Mouse (Mus musculus): ENCODE measurements at regions not wholly inside any gene's neighbourhood (a gene's known extent, or its start where the extent isn't known, plus 50 kb on each side); places are given as distances from the start of the nearest gene placed in this dataset.

- H3K27ac ChIP-seq (ENCODE audit: insufficient read depth, low read depth, low read length): no peak overlapping the region
- WGBS: 85% methylated on average over 1 of the region's 1 CpGs
- no peaks in the 10 kb centered on the region for H3K36me3 ChIP-seq (ENCODE audit: control insufficient read depth, insufficient read depth, low read length)
- TF ChIP-seq CTCF (conservative IDR thresholded peaks at IDR 0.05; ENCODE audit: insufficient read depth, insufficient read length, low read depth, low read length): no peak
- TF ChIP-seq POLR2A (IDR thresholded peaks at IDR 0.05; ENCODE audit: low read depth, low read length): no peak
- no peaks in the 10 kb centered on the region for H3K4me1 ChIP-seq (ENCODE audit: control insufficient read depth, insufficient read depth, low read length)
- H3K4me3 ChIP-seq (ENCODE audit: insufficient read depth, low read depth, low read length): no peak overlapping the region
- no peaks in the 10 kb centered on the region for H3K27me3 ChIP-seq (replicated peaks; ENCODE audit: control insufficient read depth, insufficient read depth, low read length)
- no peak for DNase-seq
These were observed 96.3 kb upstream of the Cyyr1 start for GRCm38 (mm10) chr16:85649516-85649915.

- Histone ChIP-seq H3K27me3 (replicated peaks; ENCODE audit: control insufficient read depth, insufficient read depth, low read length) (no peaks in the 10 kb centered on the region), H3K4me3 (ENCODE audit: insufficient read depth, low read depth, low read length) (no peak overlapping the region), H3K27ac (ENCODE audit: insufficient read depth, low read depth, low read length) (no peak overlapping the region), H3K4me1 (ENCODE audit: control insufficient read depth, insufficient read depth, low read length) (no peaks in the 10 kb centered on the region), H3K36me3 (ENCODE audit: control insufficient read depth, insufficient read depth, low read length) (no peaks in the 10 kb centered on the region)
- 85% methylated on average over 4 of the region's 4 CpGs for WGBS
- TF ChIP-seq POLR2A (IDR thresholded peaks at IDR 0.05; ENCODE audit: low read depth, low read length): no peak
- TF ChIP-seq CTCF (conservative IDR thresholded peaks at IDR 0.05; ENCODE audit: insufficient read depth, insufficient read length, low read depth, low read length): no peak
- DNase-seq: no peak
These were observed 87.8 kb upstream of the Cyyr1 start for GRCm38 (mm10) chr16:85640992-85641391.

GRCm38 (mm10) chr16:85637079-85637478 lies 83.9 kb upstream of the Cyyr1 start:
- H3K36me3 ChIP-seq (ENCODE audit: control insufficient read depth, insufficient read depth, low read length): no peaks in the 10 kb centered on the region
- no peak for TF ChIP-seq CTCF (conservative IDR thresholded peaks at IDR 0.05; ENCODE audit: insufficient read depth, insufficient read length, low read depth, low read length)
- no peak for TF ChIP-seq POLR2A (IDR thresholded peaks at IDR 0.05; ENCODE audit: low read depth, low read length)
- WGBS: 49% methylated on average over 1 of the region's 1 CpGs
- H3K4me1 ChIP-seq (ENCODE audit: control insufficient read depth, insufficient read depth, low read length): no peaks in the 10 kb centered on the region
- no peak overlapping the region for H3K27ac ChIP-seq (ENCODE audit: insufficient read depth, low read depth, low read length)
- no peak overlapping the region for H3K4me3 ChIP-seq (ENCODE audit: insufficient read depth, low read depth, low read length)
- H3K27me3 ChIP-seq (replicated peaks; ENCODE audit: control insufficient read depth, insufficient read depth, low read length): no peaks in the 10 kb centered on the region
- DNase-seq: no peak

GRCm38 (mm10) chr16:85629738-85630137 lies 76.5 kb upstream of the Cyyr1 start:
- no peak overlapping the region for H3K4me3 ChIP-seq (ENCODE audit: insufficient read depth, low read depth, low read length)
- 85% methylated on average over 3 of the region's 3 CpGs for WGBS
- no peaks in the 10 kb centered on the region for H3K27me3 ChIP-seq (replicated peaks; ENCODE audit: control insufficient read depth, insufficient read depth, low read length)
- no peak for DNase-seq
- no peaks in the 10 kb centered on the region for H3K36me3 ChIP-seq (ENCODE audit: control insufficient read depth, insufficient read depth, low read length)
- H3K27ac ChIP-seq (ENCODE audit: insufficient read depth, low read depth, low read length): no peak overlapping the region
- no peaks in the 10 kb centered on the region for H3K4me1 ChIP-seq (ENCODE audit: control insufficient read depth, insufficient read depth, low read length)
- TF ChIP-seq POLR2A (IDR thresholded peaks at IDR 0.05; ENCODE audit: low read depth, low read length) (no peak), CTCF (conservative IDR thresholded peaks at IDR 0.05; ENCODE audit: insufficient read depth, insufficient read length, low read depth, low read length) (no peak)

GRCm38 (mm10) chr16:85624505-85624904 lies 71.3 kb upstream of the Cyyr1 start:
- Histone ChIP-seq H3K4me1 (ENCODE audit: control insufficient read depth, insufficient read depth, low read length) (no peaks in the 10 kb centered on the region), H3K27me3 (replicated peaks; ENCODE audit: control insufficient read depth, insufficient read depth, low read length) (no peaks in the 10 kb centered on the region), H3K4me3 (ENCODE audit: insufficient read depth, low read depth, low read length) (no peak overlapping the region), H3K27ac (ENCODE audit: insufficient read depth, low read depth, low read length) (no peak overlapping the region), H3K36me3 (ENCODE audit: control insufficient read depth, insufficient read depth, low read length) (no peaks in the 10 kb centered on the region)
- TF ChIP-seq POLR2A (IDR thresholded peaks at IDR 0.05; ENCODE audit: low read depth, low read length): no peak
- TF ChIP-seq CTCF (conservative IDR thresholded peaks at IDR 0.05; ENCODE audit: insufficient read depth, insufficient read length, low read depth, low read length): no peak
- 69% methylated on average over 8 of the region's 8 CpGs for WGBS
- no peak for DNase-seq

GRCm38 (mm10) chr16:85604089-85604488 lies 50.9 kb upstream of the Cyyr1 start:
- 86% methylated on average over 2 of the region's 2 CpGs for WGBS
- no peak for TF ChIP-seq POLR2A (IDR thresholded peaks at IDR 0.05; ENCODE audit: low read depth, low read length)
- no peak for TF ChIP-seq CTCF (conservative IDR thresholded peaks at IDR 0.05; ENCODE audit: insufficient read depth, insufficient read length, low read depth, low read length)

More at GRCm38 (mm10) chr16:85604089-85604488, 50.9 kb upstream of the Cyyr1 start:
- no peaks in the 10 kb centered on the region for H3K36me3 ChIP-seq (ENCODE audit: control insufficient read depth, insufficient read depth, low read length)
- H3K4me3 ChIP-seq (ENCODE audit: insufficient read depth, low read depth, low read length): no peak overlapping the region
- DNase-seq: no peak
- H3K4me1 ChIP-seq (ENCODE audit: control insufficient read depth, insufficient read depth, low read length): no peaks in the 10 kb centered on the region
- no peaks in the 10 kb centered on the region for H3K27me3 ChIP-seq (replicated peaks; ENCODE audit: control insufficient read depth, insufficient read depth, low read length)
- no peak overlapping the region for H3K27ac ChIP-seq (ENCODE audit: insufficient read depth, low read depth, low read length)

All from kidney, adult 2 months (tissue).